Mouse (Mus musculus) C2C12 (cell line): Measurements from ENCODE around the gene Cyld. TPM values are rescaled to one million over a fixed set of nuclear protein-coding genes. Genes with fewer than 3 reads are reported as not detected.
A peak's percentile ranks its signal among the peaks of the same experiment; 100 is the strongest.

Experiments
- H3K27me3 ChIP-seq: one replicate; pipeline ENCODE4 v1.6.1; 2011; ENCODE audit not compliant: control insufficient read depth, insufficient read depth, insufficient read length
- H3K36me3 ChIP-seq: one replicate; pipeline ENCODE4 v1.6.1; 2011; ENCODE audit not compliant: control insufficient read depth, insufficient read depth
- H3K4me3 ChIP-seq: one replicate; pipeline ENCODE4 v1.5.1; 2011; ENCODE audit warnings: mild to moderate bottlenecking, control low read depth; ENCODE audit not compliant: poor library complexity, insufficient read depth, severe bottlenecking
- H3K79me2 ChIP-seq: one replicate; pipeline ENCODE4 v1.6.1; 2011; ENCODE audit not compliant: control insufficient read depth, insufficient read depth
- H3K79me3 ChIP-seq: one replicate; pipeline ENCODE4 v1.6.1; 2011; ENCODE audit warnings: low read depth, control low read depth
- H3ac ChIP-seq: one replicate; pipeline ENCODE3; 2011; ENCODE audit warnings: low read depth; ENCODE audit not compliant: control insufficient read depth, insufficient read length
- CEBPB ChIP-seq: IDR thresholded peaks from one replicate; pipeline ENCODE4 v1.6.1; 2011; ENCODE audit warnings: low read depth, mild to moderate bottlenecking, control low read depth, moderate library complexity
- CTCF ChIP-seq: IDR thresholded peaks from one replicate; pipeline ENCODE4 v1.5.1; 2011; ENCODE audit not compliant: control insufficient read depth, insufficient read depth, insufficient read length
- FOSL1 ChIP-seq: IDR thresholded peaks from one replicate; pipeline ENCODE4 v1.8.0; 2011; ENCODE audit warnings: mild to moderate bottlenecking, low read length; ENCODE audit not compliant: poor library complexity, insufficient read depth, severe bottlenecking
- MAX ChIP-seq: IDR thresholded peaks from one replicate; pipeline ENCODE4 v1.6.1; 2011; ENCODE audit warnings: mild to moderate bottlenecking, control low read depth
- MYOD1 ChIP-seq: IDR thresholded peaks from one replicate; pipeline ENCODE4 v1.6.1; 2011; ENCODE audit warnings: low read depth; ENCODE audit not compliant: control insufficient read depth, insufficient read length
- MYOG ChIP-seq: IDR thresholded peaks from one replicate; pipeline ENCODE4 v1.6.1; 2011; ENCODE audit not compliant: control insufficient read depth, insufficient read length; ENCODE audit errors: extremely low read depth
- USF1 ChIP-seq: IDR thresholded peaks from one replicate; pipeline ENCODE4 v1.6.1; 2011; ENCODE audit warnings: low read depth, mild to moderate bottlenecking, control low read depth, moderate library complexity
- polyA plus RNA-seq: library from polyadenylated mRNA; unstranded; fragments of >200 nt; fragmentation: generic; extraction: Trizol; gene quantifications from one replicate; pipeline ENCODE4 v1.2.1, GENCODE M21; 2012; ENCODE audit warnings: missing spikeins

Cyld gene
- polyA plus RNA-seq, 1 experiment = 5.8 TPM

- H3ac ChIP-seq = no peak overlapping the region
- no peaks in the 10 kb centered on the region for H3K36me3 ChIP-seq
- no peaks in the 10 kb centered on the region for H3K27me3 ChIP-seq
- H3K79me2 ChIP-seq = no peaks in the 10 kb centered on the region
- TF ChIP-seq CTCF (no peak), FOSL1 (no peak), MYOG (no peak), CEBPB (no peak), USF1 (no peak), MAX (no peak), MYOD1 (no peak)
- H3K4me3 ChIP-seq = no peak overlapping the region
- no peaks in the 10 kb centered on the region for H3K79me3 ChIP-seq
These were observed 34.4 kb upstream of the Cyld start for GRCm38 (mm10) chr8:88662401-88662821.

GRCm38 (mm10) chr8:88664121-88664520, 32.7 kb upstream of the Cyld start:
- H3K36me3 ChIP-seq = no peaks in the 10 kb centered on the region
- H3K27me3 ChIP-seq = no peaks in the 10 kb centered on the region
- TF ChIP-seq FOSL1 = no peak
- no peak for TF ChIP-seq MYOG
- no peak for TF ChIP-seq MYOD1
- no peak for TF ChIP-seq CEBPB
- no peak for TF ChIP-seq CTCF
- TF ChIP-seq USF1 = no peak
- TF ChIP-seq MAX = no peak
- H3K79me2 ChIP-seq = no peaks in the 10 kb centered on the region
- H3K4me3 ChIP-seq = no peak overlapping the region
- no peak overlapping the region for H3ac ChIP-seq
- no peaks in the 10 kb centered on the region for H3K79me3 ChIP-seq

- TF ChIP-seq USF1 (no peak), MYOD1 (no peak), FOSL1 (no peak), CTCF (no peak), MAX (no peak), CEBPB (no peak), MYOG (no peak)
- Histone ChIP-seq H3K36me3 (no peaks in the 10 kb centered on the region), H3K4me3 (no peak overlapping the region), H3ac (no peak overlapping the region), H3K79me2 (no peaks in the 10 kb centered on the region), H3K27me3 (no peaks in the 10 kb centered on the region), H3K79me3 (no peaks in the 10 kb centered on the region)
These were observed 31.9 kb upstream of the Cyld start for GRCm38 (mm10) chr8:88664947-88665346.

DNA sequence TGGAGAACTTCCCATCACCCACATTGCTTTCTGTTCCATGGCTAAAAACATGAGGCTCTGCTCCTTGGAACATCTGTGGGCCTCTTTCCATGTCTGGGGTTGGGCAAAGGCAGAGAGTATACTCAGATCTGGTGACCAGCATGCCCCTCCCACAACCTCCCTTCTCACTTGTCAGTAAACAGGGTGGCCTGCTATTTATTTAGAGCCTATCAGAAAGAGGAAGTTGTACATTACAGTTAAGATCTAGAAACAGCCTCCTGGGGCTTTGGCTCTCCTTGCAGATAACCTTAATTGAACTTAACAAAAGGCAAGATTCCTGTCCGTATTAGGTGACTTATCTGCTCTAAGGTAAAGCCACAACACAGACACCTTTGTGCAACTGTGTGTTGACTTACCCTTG, 30.4 kb upstream of the Cyld start:
- Histone ChIP-seq H3K36me3 (no peaks in the 10 kb centered on the region), H3K27me3 (no peaks in the 10 kb centered on the region), H3K79me2 (no peaks in the 10 kb centered on the region), H3ac (no peak overlapping the region), H3K4me3 (no peak overlapping the region), H3K79me3 (no peaks in the 10 kb centered on the region)
- TF ChIP-seq CEBPB (no peak), FOSL1 (no peak), USF1 (no peak), MYOG (no peak), MYOD1 (no peak), CTCF (no peak), MAX (no peak)

DNA sequence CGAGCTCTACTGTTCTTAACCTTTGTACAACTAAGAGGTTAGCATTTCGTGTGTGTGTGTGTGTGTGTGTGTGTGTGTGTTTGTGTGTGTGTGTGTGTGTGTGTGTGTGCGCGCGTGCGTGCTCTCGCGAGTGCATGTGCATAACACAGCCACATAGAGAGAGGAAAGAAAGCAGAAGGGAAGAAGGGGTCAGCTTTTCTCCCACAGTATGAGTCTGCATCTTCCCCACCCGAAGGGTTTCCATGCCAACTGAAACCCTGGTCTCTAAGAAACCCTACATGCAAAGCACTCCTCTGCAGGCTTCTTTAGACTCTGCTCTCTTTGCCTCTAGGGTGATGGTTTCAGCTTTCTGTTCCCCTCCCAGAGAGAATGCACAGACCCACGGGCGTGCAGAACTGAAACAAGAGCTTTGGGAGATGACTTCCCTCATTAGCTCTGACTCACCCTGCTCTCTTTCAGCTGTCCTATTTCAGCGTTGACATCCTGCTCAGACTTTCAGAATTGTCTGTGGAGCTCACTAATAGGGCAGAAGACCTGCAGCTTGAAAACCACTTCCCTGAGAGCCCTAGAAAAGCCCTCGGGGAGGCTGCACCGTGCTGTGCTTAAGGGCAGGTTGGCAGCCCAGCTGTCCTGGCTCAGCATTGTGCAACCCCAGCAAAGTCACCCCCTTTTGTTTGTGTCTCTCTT, 28.3 kb upstream of the Cyld start:
- no peaks in the 10 kb centered on the region for H3K79me3 ChIP-seq
- no peaks in the 10 kb centered on the region for H3K79me2 ChIP-seq
- no peak overlapping the region for H3ac ChIP-seq
- H3K4me3 ChIP-seq = no peak overlapping the region
- TF ChIP-seq MYOD1 = no peak
- TF ChIP-seq CEBPB = peak; percentile 8
- H3K27me3 ChIP-seq = no peaks in the 10 kb centered on the region
- H3K36me3 ChIP-seq = no peaks in the 10 kb centered on the region

DNA sequence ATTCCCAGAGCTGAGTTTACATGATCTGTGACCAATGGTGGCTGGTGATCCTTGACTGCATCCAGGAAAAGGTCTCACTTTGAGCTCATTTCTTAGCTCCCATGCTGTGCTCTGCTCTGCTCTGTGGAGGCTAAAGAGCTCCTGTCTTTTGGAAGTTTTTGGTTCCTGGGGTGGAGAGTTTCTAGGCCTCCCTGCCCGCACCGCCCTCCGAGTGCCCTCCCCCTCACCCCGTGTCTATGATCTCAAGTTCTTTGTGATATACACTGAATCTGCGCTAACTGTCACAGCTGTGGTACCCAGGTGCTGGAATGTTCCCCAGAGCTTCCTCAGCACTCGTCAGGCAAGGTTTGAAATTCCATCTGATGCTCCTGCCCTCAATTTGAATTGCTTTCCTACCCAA, 26.0 kb upstream of the Cyld start:
- Histone ChIP-seq H3K27me3 (no peaks in the 10 kb centered on the region), H3K4me3 (no peak overlapping the region), H3K36me3 (no peaks in the 10 kb centered on the region), H3K79me2 (no peaks in the 10 kb centered on the region), H3K79me3 (no peaks in the 10 kb centered on the region), H3ac (no peak overlapping the region)
- no peak for TF ChIP-seq FOSL1
- TF ChIP-seq CEBPB = no peak
- TF ChIP-seq MAX = no peak
- no peak for TF ChIP-seq USF1
- TF ChIP-seq MYOG = no peak
- TF ChIP-seq CTCF = no peak
- no peak for TF ChIP-seq MYOD1
